Mouse (Mus musculus): ENCODE results near the gene Tex9.

- TF ChIP-seq MAX (IDR thresholded peaks at IDR 0.05), result no peak
- TF ChIP-seq CTCF (IDR thresholded peaks at IDR 0.05; ENCODE audit: control insufficient read depth, insufficient read depth, insufficient read length), result no peak
- no peak for TF ChIP-seq USF1 (IDR thresholded peaks at IDR 0.05; ENCODE audit: low read depth)
- no peak for TF ChIP-seq MYOG (IDR thresholded peaks at IDR 0.05; ENCODE audit: control insufficient read depth, extremely low read depth, insufficient read length)
Measured at GRCm38 (mm10) chr9:72422284-72422683, 69.7 kb downstream of the Tex9 start.
